Comparison of ENCODE assay signal across 8 mouse cellular contexts in genomic region chr16:43503010-43503635, GRCm38 (mm10).
DNase-seq lines count a peak whose midpoint lies in the region; ATAC-seq and TF ChIP-seq lines count a peak whose summit lies in the region.

No protein-coding gene starts in this region.

- H3K27ac ChIP-seq in lung, postnatal 0 days (ENCODE audit: low read length) = no peak overlapping the region
- H3K27ac ChIP-seq in hindbrain, embryonic 12.5 days = peak overlapping the region; percentile 98
- peak overlapping the region; percentile 99 for H3K27ac ChIP-seq in midbrain, embryonic 13.5 days

- DNase-seq in lung, postnatal 0 days (ENCODE audit: low spot score) = no peak
- no peak for DNase-seq in lung, adult 18-20 months
- peak; percentile 74 for DNase-seq in embryo, embryonic 10 days (ENCODE audit: low spot score)
- no peak for DNase-seq in urinary bladder, postnatal 36 days (ENCODE audit: low spot score in 2 of 2)
- DNase-seq in urinary bladder, postnatal 10 days (ENCODE audit: low spot score) = no peak
- DNase-seq in spleen, adult 12 weeks (ENCODE audit: low spot score) = no peak

- no peak for TF ChIP-seq EP300 in lung, postnatal 0 days (IDR thresholded peaks at IDR 0.05)

- TF ChIP-seq CTCF in lung, postnatal 0 days (IDR thresholded peaks at IDR 0.05) = no peak

- 10% methylated on average over 13 of the region's 13 CpGs for WGBS in lung, postnatal 0 days
- WGBS in hindbrain, embryonic 12.5 days = 4% methylated on average over 13 of the region's 13 CpGs
- 1% methylated on average over 13 of the region's 13 CpGs for WGBS in midbrain, embryonic 13.5 days

- H3K4me2 ChIP-seq in lung, postnatal 0 days (replicated peaks; ENCODE audit: low read depth, low read length) = peak overlapping the region; percentile 57
- H3K4me2 ChIP-seq in hindbrain, embryonic 12.5 days (replicated peaks) = peak overlapping the region; percentile 75
- peak overlapping the region; percentile 86 for H3K4me2 ChIP-seq in midbrain, embryonic 13.5 days (replicated peaks)

- no peaks in the 10 kb centered on the region for H3K9me3 ChIP-seq in lung, postnatal 0 days (ENCODE audit: low read length)
- no peaks in the 10 kb centered on the region for H3K9me3 ChIP-seq in hindbrain, embryonic 12.5 days (replicated peaks)
- no peaks in the 10 kb centered on the region for H3K9me3 ChIP-seq in midbrain, embryonic 13.5 days

- H3K4me1 ChIP-seq in lung, postnatal 0 days (ENCODE audit: insufficient read depth, low read depth, low read length) = no peaks in the 10 kb centered on the region; the same call in 1 of the 2 replicates
- H3K4me1 ChIP-seq in hindbrain, embryonic 12.5 days = peaks cover 33% of the 10 kb centered on the region
- peaks cover 45% of the 10 kb centered on the region for H3K4me1 ChIP-seq in midbrain, embryonic 13.5 days (replicated peaks)

- H3K36me3 ChIP-seq in lung, postnatal 0 days (ENCODE audit: insufficient read depth, low read length) = no peaks in the 10 kb centered on the region
- H3K36me3 ChIP-seq in hindbrain, embryonic 12.5 days = no peaks in the 10 kb centered on the region
- H3K36me3 ChIP-seq in midbrain, embryonic 13.5 days = no peaks in the 10 kb centered on the region

- 0 out of 2 replicates have a peak overlapping the region, but pooled peaks have one; percentile 2 for H3K9ac ChIP-seq in lung, postnatal 0 days (replicated peaks; ENCODE audit: low read depth)
- H3K9ac ChIP-seq in hindbrain, embryonic 12.5 days = peak overlapping the region; percentile 78
- H3K9ac ChIP-seq in midbrain, embryonic 13.5 days (replicated peaks) = peak overlapping the region; percentile 88

- no peaks in the 10 kb centered on the region for H3K27me3 ChIP-seq in lung, postnatal 0 days (replicated peaks; ENCODE audit: insufficient read depth, low read length)
- no peaks in the 10 kb centered on the region for H3K27me3 ChIP-seq in hindbrain, embryonic 12.5 days
- no peaks in the 10 kb centered on the region for H3K27me3 ChIP-seq in midbrain, embryonic 13.5 days

- ATAC-seq in lung, postnatal 0 days = no peak
- peak; percentile 94 for ATAC-seq in hindbrain, embryonic 12.5 days (ENCODE audit: low FRiP score)
- peak; percentile 95 for ATAC-seq in midbrain, embryonic 13.5 days

- peak overlapping the region; percentile 23; the same call in 1 of the 2 replicates for H3K4me3 ChIP-seq in lung, postnatal 0 days (ENCODE audit: low read depth, low read length)
- peak overlapping the region; percentile 55 for H3K4me3 ChIP-seq in hindbrain, embryonic 12.5 days
- H3K4me3 ChIP-seq in midbrain, embryonic 13.5 days (replicated peaks) = peak overlapping the region; percentile 64

Comparison
In these comparisons a context has a peak if more than half of its experiments do, and no peak if none do; other contexts are left out.
1. H3K9ac ChIP-seq: peak in every context shown above with its lines; median percentile 88 in midbrain, embryonic 13.5 days; 78 in hindbrain, embryonic 12.5 days; 2 in lung, postnatal 0 days.